In genomic region chr19:46480624-46481345, GRCm38 (mm10) we compare ENCODE assay signal across 12 mouse cellular contexts. TPM values are rescaled to one million over a fixed set of nuclear protein-coding genes. Genes with fewer than 3 reads are reported as not detected.
DNase-seq lines count a peak whose midpoint lies in the region; ATAC-seq and TF ChIP-seq lines count a peak whose summit lies in the region.
"Had no signal": no experiment of that assay in that cellular context is flagged by ENCODE, and none has a peak within 500 bp of the region (broad histone marks: within the 10 kb centered on the region; RNA-seq: fewer than 3 reads in every experiment).

No protein-coding gene starts in this region.

- no peaks in the 10 kb centered on the region for H3K9me3 ChIP-seq in forebrain, embryonic 10.5 days
- no peaks in the 10 kb centered on the region for H3K9me3 ChIP-seq in forebrain, embryonic 16.5 days (ENCODE audit: control insufficient read depth, low read length)
- H3K9me3 ChIP-seq in lung, embryonic 14.5 days (ENCODE audit: low read depth, low read length) = no peaks in the 10 kb centered on the region
- H3K9me3 ChIP-seq in lung, embryonic 16.5 days (ENCODE audit: control insufficient read depth, low read length) = no peaks in the 10 kb centered on the region
- no peaks in the 10 kb centered on the region for H3K9me3 ChIP-seq in stomach, embryonic 15.5 days
- H3K9me3 ChIP-seq: G1E had no signal

- no peak overlapping the region for H3K4me3 ChIP-seq in forebrain, embryonic 10.5 days
- no peak overlapping the region for H3K4me3 ChIP-seq in forebrain, embryonic 16.5 days (replicated peaks; ENCODE audit: low read length)
- no peak overlapping the region for H3K4me3 ChIP-seq in lung, embryonic 14.5 days (ENCODE audit: low read depth, low read length)
- H3K4me3 ChIP-seq in lung, adult 2 months (replicated peaks; ENCODE audit: extremely low read depth, low read depth, low read length) = no peak overlapping the region
- H3K4me3 ChIP-seq in lung, embryonic 16.5 days (ENCODE audit: low read length) = no peak overlapping the region
- H3K4me3 ChIP-seq in stomach, embryonic 15.5 days (replicated peaks) = no peak overlapping the region

- no peak for ATAC-seq in forebrain, embryonic 16.5 days
- no peak for ATAC-seq in lung, embryonic 14.5 days (ENCODE audit: insufficient read depth)
- ATAC-seq in lung, embryonic 16.5 days (ENCODE audit: low read depth) = no peak
- ATAC-seq in stomach, embryonic 15.5 days (ENCODE audit: insufficient read depth, low FRiP score, low read depth) = no peak
- ATAC-seq in erythroid progenitor cell, adult 5-6 weeks (replicated peaks; ENCODE audit: low FRiP score, poor library complexity, severe bottlenecking) = no peak

- no peak for TF ChIP-seq CTCF in lung, embryonic 14.5 days (IDR thresholded peaks at IDR 0.05; ENCODE audit: low read depth)
- TF ChIP-seq CTCF in lung, adult 2 months (IDR thresholded peaks at IDR 0.05; ENCODE audit: insufficient read depth, low read length) = no peak

- peak overlapping the region; percentile 41; the same call in 1 of the 2 replicates for H3K27ac ChIP-seq in forebrain, embryonic 10.5 days
- no peak overlapping the region for H3K27ac ChIP-seq in forebrain, embryonic 16.5 days (ENCODE audit: low read length)
- H3K27ac ChIP-seq in lung, embryonic 14.5 days (ENCODE audit: low read depth) = peak overlapping the region; percentile 88
- peak overlapping the region; percentile 96 for H3K27ac ChIP-seq in lung, embryonic 16.5 days (ENCODE audit: low read length)
- H3K27ac ChIP-seq in stomach, embryonic 15.5 days = peak overlapping the region; percentile 92

- H3K36me3 ChIP-seq in forebrain, embryonic 10.5 days (replicated peaks) = peaks cover 73% of the 10 kb centered on the region
- H3K36me3 ChIP-seq in forebrain, embryonic 16.5 days (ENCODE audit: control insufficient read depth, insufficient read depth) = 0 out of 2 replicates have a peak, but pooled peaks cover under 1% of the 10 kb centered on the region
- peaks cover 54% of the 10 kb centered on the region for H3K36me3 ChIP-seq in lung, embryonic 14.5 days (ENCODE audit: insufficient read depth)
- peaks cover 10% of the 10 kb centered on the region for H3K36me3 ChIP-seq in lung, embryonic 16.5 days (ENCODE audit: control insufficient read depth, insufficient read depth, low read length)
- H3K36me3 ChIP-seq in stomach, embryonic 15.5 days = peaks cover 9% of the 10 kb centered on the region; the same call in 1 of the 2 replicates

- DNase-seq in forebrain, embryonic 10.5 days (ENCODE audit: extremely low spot score, low spot score) = no peak
- DNase-seq in lung, embryonic 14.5 days = peak; percentile 27
- DNase-seq in lung, adult 2 months = no peak
- no peak for DNase-seq in testis, postnatal 10 days (ENCODE audit: low spot score)
- DNase-seq: gastrocnemius, postnatal 25 days; heart, postnatal 4 days; thymus, postnatal 4 days had no signal

- H3K9ac ChIP-seq in forebrain, embryonic 16.5 days (replicated peaks; ENCODE audit: low read depth, low read length) = no peak overlapping the region
- H3K9ac ChIP-seq in lung, embryonic 14.5 days = no peak overlapping the region
- no peak overlapping the region; the same call in 1 of the 2 replicates for H3K9ac ChIP-seq in lung, embryonic 16.5 days (ENCODE audit: low read length)
- H3K9ac ChIP-seq in stomach, embryonic 15.5 days = no peak overlapping the region; the same call in 1 of the 2 replicates

- H3K4me2 ChIP-seq in forebrain, embryonic 16.5 days (ENCODE audit: low read length) = no peak overlapping the region
- no peak overlapping the region for H3K4me2 ChIP-seq in lung, embryonic 14.5 days
- H3K4me2 ChIP-seq in lung, embryonic 16.5 days (ENCODE audit: low read depth, low read length) = no peak overlapping the region
- no peak overlapping the region for H3K4me2 ChIP-seq in stomach, embryonic 15.5 days

- 80% methylated on average over 10 of the region's 10 CpGs for WGBS in forebrain, embryonic 10.5 days
- 75% methylated on average over 10 of the region's 10 CpGs for WGBS in forebrain, embryonic 16.5 days
- 43% methylated on average over 10 of the region's 10 CpGs for WGBS in lung, embryonic 14.5 days
- 44% methylated on average over 10 of the region's 10 CpGs for WGBS in lung, adult 2 months
- WGBS in lung, embryonic 16.5 days = 41% methylated on average over 10 of the region's 10 CpGs
- 48% methylated on average over 10 of the region's 10 CpGs for WGBS in stomach, embryonic 15.5 days

- peaks cover 92% of the 10 kb centered on the region for H3K4me1 ChIP-seq in forebrain, embryonic 10.5 days
- H3K4me1 ChIP-seq in forebrain, embryonic 16.5 days (replicated peaks; ENCODE audit: control insufficient read depth, insufficient read depth, low read length) = peaks cover 19% of the 10 kb centered on the region
- peaks cover 49% of the 10 kb centered on the region for H3K4me1 ChIP-seq in lung, embryonic 14.5 days (ENCODE audit: insufficient read depth)
- H3K4me1 ChIP-seq in lung, adult 2 months (ENCODE audit: control insufficient read depth, insufficient read depth, low read length) = peaks cover 77% of the 10 kb centered on the region
- H3K4me1 ChIP-seq in lung, embryonic 16.5 days (replicated peaks; ENCODE audit: control insufficient read depth, insufficient read depth, low read length) = peaks cover 80% of the 10 kb centered on the region
- H3K4me1 ChIP-seq in stomach, embryonic 15.5 days = peaks cover 86% of the 10 kb centered on the region

- TF ChIP-seq POLR2A in lung, adult 2 months (IDR thresholded peaks at IDR 0.05; ENCODE audit: borderline replicate concordance, extremely low read depth, low read depth, low read length) = no peak

- no peaks in the 10 kb centered on the region for H3K27me3 ChIP-seq in forebrain, embryonic 10.5 days (ENCODE audit: poor library complexity, severe bottlenecking)
- H3K27me3 ChIP-seq in forebrain, embryonic 16.5 days (replicated peaks; ENCODE audit: control insufficient read depth, insufficient read depth, low read length) = no peaks in the 10 kb centered on the region
- H3K27me3 ChIP-seq in lung, embryonic 14.5 days (ENCODE audit: insufficient read depth, low read length) = no peaks in the 10 kb centered on the region
- no peaks in the 10 kb centered on the region for H3K27me3 ChIP-seq in lung, embryonic 16.5 days (ENCODE audit: control insufficient read depth, insufficient read depth, low read depth, low read length)
- no peaks in the 10 kb centered on the region for H3K27me3 ChIP-seq in stomach, embryonic 15.5 days (replicated peaks)

RNA-seq across cellular contexts. Expression of gene Trim8, which starts 20.7 kb away (rescaled TPM):
- polyA plus RNA-seq in forebrain, embryonic 10.5 days (2016; fragmentation: Nextera tagmentation; extraction: Ambion mirVana) = 16.6 and 19.3 TPM in 2 replicates
- polyA plus RNA-seq in forebrain, embryonic 16.5 days (2015; fragmentation: Nextera tagmentation; extraction: Ambion mirVana) = 24.5 and 27.7 TPM in 2 replicates
- polyA plus RNA-seq in lung, embryonic 14.5 days (2014; fragmentation: Nextera tagmentation; extraction: Ambion mirVana) = 28.3 and 31.0 TPM in 2 replicates
- 87.2 and 115 TPM in 2 replicates for polyA plus RNA-seq in lung, adult 2 months (2012; rRNA removed)
- 22.4 and 24.9 TPM in 2 replicates for polyA plus RNA-seq in lung, embryonic 16.5 days (2015; fragmentation: Nextera tagmentation; extraction: Ambion mirVana)
- polyA plus RNA-seq in stomach, embryonic 15.5 days (2015; fragmentation: Nextera tagmentation; extraction: Ambion mirVana) = 20.4 and 20.9 TPM in 2 replicates
- total RNA-seq in erythroid progenitor cell, adult 5-6 weeks (2015; ENCODE audit: low replicate concordance) = 4.2 and 9.4 TPM in 2 replicates
- 5.5 and 7.7 TPM in 2 replicates for total RNA-seq in erythroid progenitor cell, adult 5-6 weeks (2017; ENCODE audit: low replicate concordance)
